Mouse (Mus musculus): ENCODE data around the gene Gpr155.

The Gpr155 gene

GRCm38 (mm10) chr2:73386356-73387046 is at the start of gene Gpr155:
Gene Gpr155 (minus strand): TSS chr2:73386572.
- peak; percentile 100 for DNase-seq (ENCODE audit: low spot score in 2 of 2)

DNA sequence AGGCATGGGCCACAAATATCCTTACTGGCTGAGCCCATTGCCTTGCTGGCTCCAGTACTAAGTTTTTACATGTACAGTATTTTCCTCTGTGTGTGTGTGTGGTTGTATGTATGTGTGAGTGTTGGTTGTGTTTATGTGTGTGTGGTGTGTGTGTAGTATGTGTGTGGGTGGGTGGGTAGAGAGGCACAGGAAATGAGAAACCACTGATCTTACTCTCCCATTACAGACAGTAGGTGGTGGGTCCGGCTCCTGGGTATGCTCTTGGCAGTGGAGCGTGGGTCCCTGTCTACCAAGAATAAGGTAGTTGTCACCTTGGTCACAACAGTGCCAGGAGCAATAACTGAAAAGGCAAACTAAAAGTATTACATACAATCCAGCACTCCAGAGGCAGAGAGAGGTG is 49.5 kb upstream of the Gpr155 start:
- DNase-seq (ENCODE audit: low spot score in 2 of 2): no peak

DNA sequence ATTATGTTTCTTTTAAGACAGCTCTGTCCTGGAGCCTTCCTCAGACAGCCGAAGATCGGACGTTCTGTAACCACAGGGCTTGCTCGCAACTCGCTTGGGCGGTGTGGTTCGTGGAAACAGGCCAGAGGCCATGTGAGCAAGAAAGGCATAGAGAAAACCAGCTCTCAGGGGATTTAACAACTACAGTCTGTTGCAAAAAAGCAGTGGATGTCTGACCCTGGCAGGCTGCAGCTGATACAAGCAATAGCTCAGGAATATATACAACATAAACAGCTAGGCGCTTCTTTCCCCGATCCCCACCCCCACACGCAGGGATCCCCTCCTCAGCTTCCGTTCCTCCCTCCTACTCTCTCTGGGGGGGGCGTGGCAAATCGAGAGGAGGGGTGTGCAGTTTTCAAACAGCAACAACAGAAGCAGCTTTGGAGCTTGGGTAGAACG is 45.6 kb upstream of the Gpr155 start:
- DNase-seq (ENCODE audit: low spot score in 2 of 2): no peak

- DNase-seq (ENCODE audit: low spot score in 2 of 2): no peak
These were observed 42.6 kb upstream of the Gpr155 start for GRCm38 (mm10) chr2:73428803-73429468.

- DNase-seq (ENCODE audit: low spot score in 2 of 2): peak in 1 of 2 experiments; percentile 50
These were observed 40.9 kb upstream of the Gpr155 start for GRCm38 (mm10) chr2:73427293-73427692.

GRCm38 (mm10) chr2:73425822-73426221 is 39.5 kb upstream of the Gpr155 start:
- no peak for DNase-seq (ENCODE audit: low spot score in 2 of 2)

GRCm38 (mm10) chr2:73419730-73420129 is 33.4 kb upstream of the Gpr155 start:
- no peak for DNase-seq (ENCODE audit: low spot score in 2 of 2)

- peak in 1 of 2 experiments; percentile 41 for DNase-seq (ENCODE audit: low spot score in 2 of 2)
These were observed 32.9 kb upstream of the Gpr155 start for GRCm38 (mm10) chr2:73419285-73419684.

GRCm38 (mm10) chr2:73415892-73416291 is 29.5 kb upstream of the Gpr155 start:
- no peak for DNase-seq (ENCODE audit: low spot score in 2 of 2)

DNA sequence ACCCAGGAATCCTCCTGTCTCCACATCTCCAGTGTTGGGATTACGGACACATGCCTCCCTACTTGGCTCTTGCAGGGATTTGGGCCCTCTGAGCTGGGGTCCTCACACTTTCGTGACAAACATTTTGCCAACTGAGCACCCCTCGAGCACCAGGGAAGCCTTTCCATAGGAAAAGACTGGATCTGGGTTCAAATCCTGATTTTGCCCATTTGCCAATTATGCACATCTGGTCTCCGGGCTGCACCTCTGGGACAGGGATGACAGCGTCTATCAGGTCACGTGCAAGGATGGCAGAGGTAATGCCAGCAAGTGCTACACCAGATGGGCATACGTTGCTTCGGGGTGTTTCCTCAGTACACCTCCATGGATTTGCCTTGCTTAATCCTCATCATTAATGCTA is 23.7 kb upstream of the Gpr155 start:
- DNase-seq (ENCODE audit: low spot score in 2 of 2): no peak

- DNase-seq (ENCODE audit: low spot score in 2 of 2): no peak
These were observed 21.3 kb upstream of the Gpr155 start for GRCm38 (mm10) chr2:73407662-73408061.

GRCm38 (mm10) chr2:73406336-73406915 is 20.1 kb upstream of the Gpr155 start:
- no peak for DNase-seq (ENCODE audit: low spot score in 2 of 2)

GRCm38 (mm10) chr2:73404980-73405379 is 18.6 kb upstream of the Gpr155 start:
- DNase-seq (ENCODE audit: low spot score in 2 of 2): no peak

DNA sequence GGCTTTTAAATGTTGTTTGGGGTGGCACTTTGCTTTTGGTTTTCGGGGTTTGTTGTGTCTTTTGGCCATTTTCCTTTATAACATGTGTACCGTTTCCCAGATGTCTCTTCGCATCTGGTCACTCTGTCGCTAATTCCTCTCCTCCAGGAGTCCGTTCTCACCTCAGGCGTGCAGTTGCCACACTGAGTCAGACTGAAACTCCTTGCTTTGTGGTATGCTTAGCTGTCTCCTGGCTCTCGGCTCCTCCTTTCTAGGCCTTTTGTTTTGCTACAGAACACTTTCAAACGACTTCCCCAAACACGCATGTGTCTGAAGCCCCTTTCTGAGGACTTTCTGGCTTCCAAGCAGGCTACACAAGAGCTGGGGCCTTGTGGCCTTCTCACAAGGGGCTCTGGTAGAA is 18.1 kb upstream of the Gpr155 start:
- no peak for DNase-seq (ENCODE audit: low spot score in 2 of 2)

DNA sequence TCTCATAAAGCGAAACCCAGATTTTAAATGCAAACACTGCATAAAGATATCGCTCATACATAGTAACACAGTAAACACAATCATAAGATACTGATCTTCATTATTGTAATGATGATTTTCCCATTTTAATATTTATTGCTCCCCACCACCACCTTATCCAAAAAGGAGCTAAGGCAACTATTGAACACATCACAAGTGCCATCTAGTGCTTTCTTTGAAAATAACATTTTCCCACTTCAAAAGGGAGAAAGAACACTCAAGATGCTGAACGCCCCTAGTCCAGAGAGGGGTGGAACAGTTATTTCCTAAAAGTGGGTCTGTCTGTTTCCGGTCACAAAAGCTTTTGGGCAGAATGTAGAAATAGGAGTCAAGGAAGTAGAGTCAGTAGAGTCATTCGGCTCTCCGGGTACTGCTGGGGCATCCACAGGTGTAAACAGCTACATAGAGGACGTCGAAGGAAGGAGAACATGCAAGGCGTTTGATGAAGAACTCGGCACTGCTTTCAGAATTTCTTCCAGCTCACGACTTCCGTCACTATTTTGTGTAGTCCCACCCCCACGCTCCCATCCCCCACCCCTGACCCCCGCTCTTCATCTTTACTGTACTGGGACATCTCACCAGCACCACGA is 17.1 kb upstream of the Gpr155 start:
- DNase-seq (ENCODE audit: low spot score in 2 of 2): no peak

DNA sequence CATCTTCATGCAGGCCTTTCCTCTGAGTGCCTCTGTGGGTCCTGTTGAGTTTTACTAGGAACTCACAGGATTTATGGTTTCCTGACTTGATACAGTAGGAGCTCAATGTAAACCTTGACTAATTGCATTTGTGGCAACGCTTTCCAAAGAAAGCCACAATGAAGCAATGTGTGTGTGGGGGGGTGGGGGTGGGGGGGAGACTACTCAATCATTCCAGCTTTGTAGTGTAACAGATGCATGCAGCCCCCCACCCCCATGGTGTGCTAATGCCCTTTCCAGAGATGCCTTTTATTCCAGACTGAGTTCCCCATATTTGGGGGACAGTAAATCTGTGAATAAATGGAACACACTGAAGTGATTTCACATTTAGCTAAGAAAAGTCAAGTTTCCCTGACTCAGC is 15.3 kb upstream of the Gpr155 start:
- no peak for DNase-seq (ENCODE audit: low spot score in 2 of 2)

DNA sequence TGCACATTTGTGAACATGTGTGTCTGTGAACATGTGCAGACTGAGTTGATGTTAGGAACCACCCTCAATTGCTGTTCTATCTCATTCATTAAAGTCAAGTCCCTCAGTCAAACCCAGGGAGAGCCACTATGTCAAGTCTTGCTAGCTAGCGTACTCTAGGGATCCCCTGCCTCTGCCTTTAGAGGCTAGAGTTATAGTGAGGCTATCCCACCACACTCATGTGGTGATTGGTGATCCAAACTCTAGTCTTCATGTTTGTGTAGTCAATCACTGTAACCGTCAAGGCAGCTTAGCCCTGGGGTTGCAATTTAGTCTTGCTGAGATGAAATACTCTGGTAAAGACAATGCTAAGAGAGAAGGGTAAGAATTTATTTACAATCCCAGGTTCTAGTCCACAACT is 11.1 kb upstream of the Gpr155 start:
- DNase-seq (ENCODE audit: low spot score in 2 of 2): no peak

DNA sequence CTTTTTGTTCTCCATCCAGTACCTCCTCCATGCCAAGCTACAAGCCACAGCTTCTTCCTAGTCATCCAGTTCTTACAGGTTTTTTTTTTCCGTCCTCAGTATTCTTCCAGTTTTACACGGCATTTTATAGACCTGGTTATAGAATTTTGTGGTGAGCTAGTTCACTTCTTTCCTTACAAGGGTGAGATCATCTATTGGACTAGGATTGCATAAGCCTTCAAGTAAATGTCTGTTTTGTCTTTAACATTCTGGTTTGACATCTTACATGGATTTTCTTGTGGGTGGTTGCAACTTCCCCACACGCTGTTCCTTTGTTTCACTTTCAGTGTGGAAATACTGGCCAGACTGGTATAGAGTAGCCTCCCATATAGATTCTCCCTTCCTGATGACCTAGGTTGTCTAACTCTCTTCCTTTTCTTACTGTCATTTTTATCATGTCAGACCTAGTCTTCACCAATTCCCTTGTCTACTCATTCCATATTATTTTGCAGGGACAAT is 10.5 kb upstream of the Gpr155 start:
- DNase-seq (ENCODE audit: low spot score in 2 of 2): no peak

GRCm38 (mm10) chr2:73395516-73395915 is 9.1 kb upstream of the Gpr155 start:
- DNase-seq (ENCODE audit: low spot score in 2 of 2): no peak

DNA sequence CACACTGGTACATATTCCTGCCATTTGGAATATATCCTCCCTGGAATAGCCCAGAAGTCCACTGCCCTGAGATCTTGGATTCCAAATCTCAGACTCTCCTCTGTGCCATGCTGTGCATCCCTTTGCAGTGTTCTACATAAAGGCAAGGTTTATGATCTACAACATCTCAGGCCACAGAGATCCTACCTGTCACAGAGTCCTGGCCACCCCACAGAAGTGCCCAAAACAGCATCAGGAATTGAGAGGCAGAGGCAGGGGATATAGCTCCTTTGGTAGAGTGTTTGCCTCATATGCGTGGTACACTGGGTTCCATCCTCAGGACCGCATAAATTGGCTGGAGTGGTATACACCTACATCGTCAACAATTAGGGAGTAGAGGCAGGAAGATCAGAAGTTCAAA is 8.1 kb upstream of the Gpr155 start:
- DNase-seq (ENCODE audit: low spot score in 2 of 2): no peak

- DNase-seq (ENCODE audit: low spot score in 2 of 2): no peak
These were observed 6.4 kb upstream of the Gpr155 start for GRCm38 (mm10) chr2:73392772-73393171.

GRCm38 (mm10) chr2:73389951-73390350 is 3.6 kb upstream of the Gpr155 start:
- DNase-seq (ENCODE audit: low spot score in 2 of 2): no peak
